Mouse (Mus musculus): ENCODE data around the gene Olfr665.
"Not testable (repeated sequence)": the region's sequence is repeated elsewhere in the genome, so short reads cannot be mapped to it uniquely, and the experiment has no call there.

Olfr665 gene

GRCm38 (mm10) chr7:104877731-104878130 lies at the start of gene Olfr665:
Gene Olfr665, plus strand, starts transcription at chr7:104878031.
- no peak for DNase-seq

DNA sequence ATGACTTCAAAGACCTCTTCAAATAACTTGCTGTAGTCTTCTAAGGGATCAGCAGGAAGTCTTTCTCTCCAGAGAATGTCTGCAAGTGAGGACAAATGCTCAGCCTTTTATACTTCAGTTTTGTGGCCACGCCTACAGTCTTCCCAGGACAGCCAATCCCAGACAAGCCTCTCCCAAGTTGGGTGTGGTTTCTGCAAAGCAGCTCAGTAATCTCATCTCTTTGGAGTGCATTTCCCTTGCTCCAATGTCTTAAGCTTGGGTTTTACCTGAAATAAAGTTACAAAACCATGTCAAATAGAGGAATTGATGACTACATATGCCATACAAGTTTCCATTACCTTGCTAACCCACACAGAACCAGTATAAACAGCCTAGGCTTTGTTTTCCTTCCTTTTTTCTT lies 35.3 kb upstream of the Olfr665 start, which contains the start of gene Usp17lb:
Gene Usp17lb (minus strand): TSS at position 101 of the 400 bp plus-strand sequence.
- DNase-seq = no peak

GRCm38 (mm10) chr7:104843731-104844287 lies 34.0 kb upstream of the Olfr665 start:
- DNase-seq = no peak

- not testable (repeated sequence) for DNase-seq
These were observed 26.3 kb upstream of the Olfr665 start for GRCm38 (mm10) chr7:104851546-104851945.

- DNase-seq = no peak
These were observed 22.5 kb upstream of the Olfr665 start for GRCm38 (mm10) chr7:104855248-104855750.

GRCm38 (mm10) chr7:104856709-104857108 lies 21.1 kb upstream of the Olfr665 start, which contains the start of gene Usp17la:
Gene Usp17la, plus strand, starts transcription at chr7:104857009.
- not testable (repeated sequence) for DNase-seq

DNA sequence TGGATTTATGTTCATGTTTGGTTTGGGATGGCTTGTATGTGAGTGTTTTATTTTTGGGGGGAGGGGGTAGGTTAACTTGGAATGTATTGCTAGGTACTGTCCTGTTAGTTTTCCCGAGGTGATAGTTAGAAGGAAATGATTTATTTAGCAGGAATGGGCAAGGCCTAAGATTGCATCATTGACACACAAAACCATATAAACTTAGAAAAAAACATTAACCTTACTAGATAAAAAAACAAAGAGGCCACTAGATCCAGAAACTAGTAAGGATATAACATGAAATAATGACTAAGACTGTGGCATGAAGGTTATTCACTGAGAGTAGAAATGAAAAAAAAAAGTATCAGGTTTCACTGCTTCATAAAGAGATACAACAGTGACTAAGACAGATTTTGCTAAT lies 20.1 kb upstream of the Olfr665 start:
- no peak for DNase-seq

- no peak for DNase-seq
These were observed 16.4 kb upstream of the Olfr665 start for GRCm38 (mm10) chr7:104861381-104861780.

DNA sequence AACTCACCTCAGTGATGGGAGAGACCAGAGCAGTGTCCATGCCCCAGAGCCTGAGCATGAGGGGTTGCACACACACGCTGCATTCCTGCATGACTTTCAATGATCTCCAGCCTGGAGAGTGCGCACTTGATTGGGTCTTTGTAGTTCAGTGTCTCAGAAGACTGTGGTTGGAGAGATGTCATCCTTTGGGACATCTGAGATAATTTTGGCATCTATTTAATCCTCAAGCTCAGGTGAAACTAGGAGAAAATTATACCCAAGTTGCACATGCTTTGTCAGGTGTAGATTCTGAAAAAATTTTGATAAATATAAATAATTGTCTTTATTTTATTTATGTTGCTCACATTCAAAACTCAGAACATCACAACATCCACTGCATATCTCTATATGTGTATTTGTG lies 18.0 kb downstream of the Olfr665 start, which contains the start of gene Olfr666:
Gene Olfr666 (minus strand): TSS at position 101 of the 400 bp plus-strand sequence.
- DNase-seq = no peak

DNA sequence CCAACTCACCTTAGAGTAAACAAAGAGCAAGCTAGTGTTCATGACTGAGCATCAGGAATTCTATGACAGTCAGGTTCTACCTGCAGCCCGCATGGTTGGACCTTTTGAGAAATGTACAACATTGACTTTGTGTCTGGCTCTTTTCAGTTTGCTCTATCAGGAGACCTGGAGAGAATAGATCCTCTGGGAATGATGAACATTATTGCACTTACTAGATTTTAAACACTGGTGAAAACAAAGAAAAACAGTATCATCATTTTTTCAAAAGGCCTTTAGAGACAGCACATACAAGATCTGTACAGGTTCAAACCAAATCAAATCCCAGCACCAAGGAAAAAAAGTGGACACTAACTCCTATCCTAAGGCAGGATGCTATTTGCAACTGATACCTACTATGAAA lies 43.6 kb downstream of the Olfr665 start, which contains the start of gene Olfr667:
Gene Olfr667 (minus strand): TSS at position 101 of the 400 bp plus-strand sequence.
- no peak for DNase-seq

- DNase-seq = no peak
These were observed 50.1 kb downstream of the Olfr665 start, which contains the start of gene Olfr668 for GRCm38 (mm10) chr7:104927957-104928356. Gene Olfr668, minus strand, starts transcription at chr7:104928057.

Data from thymus, postnatal 36 days (tissue).